Mouse (Mus musculus) cerebellum, adult 2 months (tissue): ENCODE measurements at regions not wholly inside any gene's neighbourhood (a gene's known extent, or its start where the extent isn't known, plus 50 kb on each side); places are given as distances from the start of the nearest gene placed in this dataset.

ENCODE experiments used
- CTCF ChIP-seq: fragments of 200-500 bp; IDR thresholded peaks from 2 replicates; pipeline ENCODE4 v1.5.1; 2011; ENCODE audit warnings: low read depth, mild to moderate bottlenecking, control low read depth, low read length, moderate library complexity, borderline replicate concordance; ENCODE audit not compliant: insufficient read depth
- POLR2A ChIP-seq: fragments of 200-500 bp; IDR thresholded peaks from 2 replicates; pipeline ENCODE4 v1.6.1; 2011; ENCODE audit warnings: low read length, control low read depth, borderline replicate concordance; ENCODE audit not compliant: insufficient read depth

- TF ChIP-seq CTCF, result no peak
- TF ChIP-seq POLR2A, result no peak
Measured at GRCm38 (mm10) chr4:53351104-53351607, 89.1 kb upstream of the Slc44a1 start.
